Mouse (Mus musculus): ENCODE measurements at regions not wholly inside any gene's neighbourhood (a gene's known extent, or its start where the extent isn't known, plus 50 kb on each side); places are given as distances from the start of the nearest gene placed in this dataset.

DNA sequence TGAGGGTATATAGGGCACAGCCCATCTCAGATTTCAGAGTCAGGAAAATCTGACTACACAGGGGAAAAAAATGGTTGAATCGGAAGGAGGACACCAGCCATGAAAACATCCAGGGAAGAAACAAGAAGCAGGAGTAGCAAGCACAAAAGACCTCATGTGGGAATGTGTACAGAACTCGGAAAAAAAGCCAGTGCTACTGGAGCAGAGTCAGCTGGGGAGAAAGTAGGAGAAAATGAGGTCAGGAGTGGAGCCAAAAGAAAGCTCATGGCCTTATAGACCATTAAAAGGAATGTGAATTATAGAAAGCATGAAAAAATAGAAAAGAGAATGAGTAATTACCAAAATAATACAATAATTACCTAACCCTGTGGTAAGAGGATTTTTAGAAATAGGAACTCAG is 495.4 kb downstream of the Ppargc1a start:
- no peaks in the 10 kb centered on the region for H3K79me2 ChIP-seq (ENCODE audit: control insufficient read depth, insufficient read depth, low read length)
- DNase-seq (ENCODE audit: extremely low read depth, low read depth, low spot score): no peak
- no peaks in the 10 kb centered on the region for H3K36me3 ChIP-seq (ENCODE audit: control insufficient read depth, insufficient read depth, low read length)
- no peak overlapping the region for H3K4me3 ChIP-seq (ENCODE audit: insufficient read depth, low read depth, low read length)
- H3K27ac ChIP-seq (replicated peaks; ENCODE audit: insufficient read depth, low read depth, low read length): no peak overlapping the region
- no peaks in the 10 kb centered on the region for H3K4me1 ChIP-seq (ENCODE audit: control insufficient read depth, insufficient read depth, low read length)
- H3K27me3 ChIP-seq (ENCODE audit: control insufficient read depth, insufficient read depth, low read length): no peaks in the 10 kb centered on the region
- no peak for TF ChIP-seq POLR2A (IDR thresholded peaks at IDR 0.05; ENCODE audit: extremely low read depth, insufficient read depth, low read length)
- no peak for TF ChIP-seq CTCF (IDR thresholded peaks at IDR 0.05; ENCODE audit: low read depth, low read length)
- H3K9ac ChIP-seq (ENCODE audit: low read depth, low read length): no peak overlapping the region
- WGBS: 78% methylated on average over 2 of the region's 2 CpGs

- TF ChIP-seq POLR2A (IDR thresholded peaks at IDR 0.05; ENCODE audit: extremely low read depth, insufficient read depth, low read length) (no peak), CTCF (IDR thresholded peaks at IDR 0.05; ENCODE audit: low read depth, low read length) (no peak)
- Histone ChIP-seq H3K79me2 (ENCODE audit: control insufficient read depth, insufficient read depth, low read length) (no peaks in the 10 kb centered on the region), H3K9ac (ENCODE audit: low read depth, low read length) (no peak overlapping the region), H3K36me3 (ENCODE audit: control insufficient read depth, insufficient read depth, low read length) (no peaks in the 10 kb centered on the region), H3K4me3 (ENCODE audit: insufficient read depth, low read depth, low read length) (no peak overlapping the region), H3K27me3 (ENCODE audit: control insufficient read depth, insufficient read depth, low read length) (no peaks in the 10 kb centered on the region), H3K4me1 (ENCODE audit: control insufficient read depth, insufficient read depth, low read length) (no peaks in the 10 kb centered on the region), H3K27ac (replicated peaks; ENCODE audit: insufficient read depth, low read depth, low read length) (no peak overlapping the region)
- 62% methylated on average over 1 of the region's 1 CpGs for WGBS
- DNase-seq (ENCODE audit: extremely low read depth, low read depth, low spot score): no peak
These were observed 497.9 kb downstream of the Ppargc1a start for GRCm38 (mm10) chr5:51069668-51070067.

DNA sequence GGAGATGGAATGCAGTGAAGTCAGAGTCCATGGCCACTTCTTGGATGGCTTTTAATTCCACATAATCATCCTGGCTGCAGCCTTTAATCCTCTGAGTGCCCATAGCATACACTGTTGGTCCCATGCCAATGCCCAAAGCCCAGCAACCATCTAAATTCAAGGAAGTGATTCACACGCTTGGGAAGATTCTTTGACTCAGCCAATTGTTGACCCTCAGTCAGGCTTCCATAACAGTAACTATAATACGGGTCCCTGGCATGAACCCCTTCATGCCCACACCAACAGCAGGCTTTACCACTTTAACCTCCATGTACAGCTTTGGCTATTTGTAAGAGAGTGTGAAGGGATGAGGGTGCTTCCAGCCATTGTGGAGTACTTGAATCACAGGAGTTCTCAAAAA is 521.7 kb downstream of the Ppargc1a start:
- Histone ChIP-seq H3K4me3 (ENCODE audit: insufficient read depth, low read depth, low read length) (no peak overlapping the region), H3K36me3 (ENCODE audit: control insufficient read depth, insufficient read depth, low read length) (no peaks in the 10 kb centered on the region), H3K79me2 (ENCODE audit: control insufficient read depth, insufficient read depth, low read length) (no peaks in the 10 kb centered on the region), H3K27ac (replicated peaks; ENCODE audit: insufficient read depth, low read depth, low read length) (no peak overlapping the region), H3K4me1 (ENCODE audit: control insufficient read depth, insufficient read depth, low read length) (no peaks in the 10 kb centered on the region), H3K27me3 (ENCODE audit: control insufficient read depth, insufficient read depth, low read length) (no peaks in the 10 kb centered on the region), H3K9ac (ENCODE audit: low read depth, low read length) (no peak overlapping the region)
- no peak for DNase-seq (ENCODE audit: extremely low read depth, low read depth, low spot score)
- 87% methylated on average over 2 of the region's 2 CpGs for WGBS
- TF ChIP-seq POLR2A (IDR thresholded peaks at IDR 0.05; ENCODE audit: extremely low read depth, insufficient read depth, low read length): no peak
- no peak for TF ChIP-seq CTCF (IDR thresholded peaks at IDR 0.05; ENCODE audit: low read depth, low read length)

GRCm38 (mm10) chr5:51041541-51042217 is 525.8 kb downstream of the Ppargc1a start:
- Histone ChIP-seq H3K36me3 (ENCODE audit: control insufficient read depth, insufficient read depth, low read length) (no peaks in the 10 kb centered on the region), H3K4me1 (ENCODE audit: control insufficient read depth, insufficient read depth, low read length) (peaks cover 2% of the 10 kb centered on the region; the same call in 1 of the 2 replicates), H3K4me3 (ENCODE audit: insufficient read depth, low read depth, low read length) (no peak overlapping the region), H3K9ac (ENCODE audit: low read depth, low read length) (no peak overlapping the region), H3K79me2 (ENCODE audit: control insufficient read depth, insufficient read depth, low read length) (no peaks in the 10 kb centered on the region), H3K27me3 (ENCODE audit: control insufficient read depth, insufficient read depth, low read length) (no peaks in the 10 kb centered on the region), H3K27ac (replicated peaks; ENCODE audit: insufficient read depth, low read depth, low read length) (no peak overlapping the region)
- no peak for DNase-seq (ENCODE audit: extremely low read depth, low read depth, low spot score)
- TF ChIP-seq POLR2A (IDR thresholded peaks at IDR 0.05; ENCODE audit: extremely low read depth, insufficient read depth, low read length) (no peak), CTCF (IDR thresholded peaks at IDR 0.05; ENCODE audit: low read depth, low read length) (no peak)
- 83% methylated on average over 6 of the region's 6 CpGs for WGBS

- Histone ChIP-seq H3K4me1 (ENCODE audit: control insufficient read depth, insufficient read depth, low read length) (peaks cover 2% of the 10 kb centered on the region; the same call in 1 of the 2 replicates), H3K9ac (ENCODE audit: low read depth, low read length) (no peak overlapping the region), H3K79me2 (ENCODE audit: control insufficient read depth, insufficient read depth, low read length) (no peaks in the 10 kb centered on the region), H3K27me3 (ENCODE audit: control insufficient read depth, insufficient read depth, low read length) (no peaks in the 10 kb centered on the region), H3K4me3 (ENCODE audit: insufficient read depth, low read depth, low read length) (no peak overlapping the region), H3K36me3 (ENCODE audit: control insufficient read depth, insufficient read depth, low read length) (no peaks in the 10 kb centered on the region), H3K27ac (replicated peaks; ENCODE audit: insufficient read depth, low read depth, low read length) (no peak overlapping the region)
- peak; percentile 17 for DNase-seq (ENCODE audit: extremely low read depth, low read depth, low spot score)
- 79% methylated on average over 6 of the region's 6 CpGs for WGBS
- TF ChIP-seq POLR2A (IDR thresholded peaks at IDR 0.05; ENCODE audit: extremely low read depth, insufficient read depth, low read length): no peak
- TF ChIP-seq CTCF (IDR thresholded peaks at IDR 0.05; ENCODE audit: low read depth, low read length): no peak
These were observed 526.6 kb downstream of the Ppargc1a start for GRCm38 (mm10) chr5:51040926-51041325.

DNA sequence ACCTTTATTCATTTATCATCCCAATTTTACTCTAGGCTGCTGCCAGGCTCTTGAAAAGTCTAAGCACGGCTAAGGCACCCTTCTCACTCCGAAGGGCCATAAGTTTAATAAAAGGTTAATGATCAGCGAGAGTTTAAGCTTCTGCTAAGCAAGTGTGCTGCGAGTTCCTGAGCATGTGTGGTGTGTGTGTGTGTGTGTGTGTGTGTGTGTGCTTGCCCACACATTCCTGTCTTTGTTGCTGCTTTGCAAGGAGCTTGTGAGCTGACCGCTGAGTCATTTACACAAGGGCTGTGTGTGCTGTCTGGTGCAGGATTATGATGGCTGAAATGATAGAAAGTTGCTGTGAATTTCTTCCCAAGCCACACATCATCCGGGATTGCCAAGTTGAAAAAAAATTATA is 527.1 kb downstream of the Ppargc1a start:
- Histone ChIP-seq H3K9ac (ENCODE audit: low read depth, low read length) (no peak overlapping the region), H3K27me3 (ENCODE audit: control insufficient read depth, insufficient read depth, low read length) (no peaks in the 10 kb centered on the region), H3K36me3 (ENCODE audit: control insufficient read depth, insufficient read depth, low read length) (no peaks in the 10 kb centered on the region), H3K4me3 (ENCODE audit: insufficient read depth, low read depth, low read length) (no peak overlapping the region), H3K27ac (replicated peaks; ENCODE audit: insufficient read depth, low read depth, low read length) (no peak overlapping the region), H3K4me1 (ENCODE audit: control insufficient read depth, insufficient read depth, low read length) (peaks cover 2% of the 10 kb centered on the region; the same call in 1 of the 2 replicates), H3K79me2 (ENCODE audit: control insufficient read depth, insufficient read depth, low read length) (no peaks in the 10 kb centered on the region)
- DNase-seq (ENCODE audit: extremely low read depth, low read depth, low spot score): no peak
- 60% methylated on average over 6 of the region's 6 CpGs for WGBS
- TF ChIP-seq POLR2A (IDR thresholded peaks at IDR 0.05; ENCODE audit: extremely low read depth, insufficient read depth, low read length) (no peak), CTCF (IDR thresholded peaks at IDR 0.05; ENCODE audit: low read depth, low read length) (no peak)

All from liver, adult 2 months (tissue).